Mouse (Mus musculus) intestine, postnatal 0 days (tissue): ENCODE results near the gene Nek1. TPM values are rescaled to one million over a fixed set of nuclear protein-coding genes. Genes with fewer than 3 reads are reported as not detected.
"Not testable (repeated sequence)": the region's sequence is repeated elsewhere in the genome, so short reads cannot be mapped to it uniquely, and the experiment has no call there.

Source experiments
- ATAC-seq: fragments of 200-750 bp; cut with Nextera tagmentation; 2 replicates; pipeline ENCODE4 v1.8.0; 2017; ENCODE audit warnings: mild to moderate bottlenecking, moderate TSS enrichment, moderate library complexity
- H3K27ac ChIP-seq: fragments of 300-500 bp; sonication (generic); 2 replicates; pipeline ENCODE4 v1.5.1; 2014; ENCODE audit warnings: mild to moderate bottlenecking, low read depth, low read length, moderate library complexity
- H3K27me3 ChIP-seq: fragments of 300-500 bp; sonication (generic); replicated peaks from 2 replicates; pipeline ENCODE4 v1.6.1; 2014; ENCODE audit warnings: low read length, mixed read lengths; ENCODE audit not compliant: control insufficient read depth, insufficient read depth
- H3K36me3 ChIP-seq: fragments of 300-500 bp; sonication (generic); 2 replicates; pipeline ENCODE4 v1.6.1; 2014; ENCODE audit warnings: mild to moderate bottlenecking, moderate library complexity; ENCODE audit not compliant: control insufficient read depth, insufficient read depth
- H3K4me1 ChIP-seq: fragments of 300-500 bp; sonication (generic); replicated peaks from 2 replicates; pipeline ENCODE4 v1.6.1; 2014; ENCODE audit warnings: antibody characterized with exemption, low read length, mixed read lengths; ENCODE audit not compliant: control insufficient read depth, insufficient read depth
- H3K4me2 ChIP-seq: fragments of 300-500 bp; sonication (generic); replicated peaks from 2 replicates; pipeline ENCODE4 v1.6.1; 2014; ENCODE audit warnings: low read depth, mild to moderate bottlenecking, moderate library complexity
- H3K4me3 ChIP-seq: fragments of 300-500 bp; sonication (generic); 2 replicates; pipeline ENCODE4 v1.5.1; 2014; ENCODE audit warnings: low read depth, low read length
- H3K9ac ChIP-seq: fragments of 300-500 bp; sonication (generic); 2 replicates; pipeline ENCODE4 v1.6.1; 2014; ENCODE audit warnings: mild to moderate bottlenecking, low read depth, low read length
- H3K9me3 ChIP-seq: fragments of 300-500 bp; sonication (generic); 2 replicates; pipeline ENCODE4 v1.6.1; 2016; ENCODE audit warnings: mixed run types; ENCODE audit not compliant: control insufficient read depth
- CTCF ChIP-seq: sonication (generic); IDR thresholded peaks from 2 replicates; pipeline ENCODE4 v1.5.1; 2016; ENCODE audit warnings: low read depth, mild to moderate bottlenecking, control low read depth, antibody characterized with exemption, moderate library complexity
- WGBS: fragments of 180-500 bp; shearing (Covaris S2); extraction: QIAGEN DNeasy Blood & Tissue Kit; methylation state at CpG from one replicate; pipeline ENCODE4 v1.1.7; 2014; 5-methylcytosine and 5-hydroxymethylcytosine counted together
- polyA plus RNA-seq: library from polyadenylated mRNA; unstranded; fragments of >200 nt; fragmentation: Nextera tagmentation; extraction: Ambion mirVana; gene quantifications from 2 replicates; pipeline ENCODE4 v1.2.1, GENCODE M21; 2015

Gene Nek1
- polyA plus RNA-seq, 1 experiment from 2014 or later, result 5.5 TPM

- TF ChIP-seq CTCF, result no peak
- no peak overlapping the region for H3K27ac ChIP-seq
- WGBS, result 12% methylated on average over 1 of the region's 1 CpGs
- H3K9ac ChIP-seq, result no peak overlapping the region
- H3K27me3 ChIP-seq, result no peaks in the 10 kb centered on the region
- H3K36me3 ChIP-seq, result no peaks in the 10 kb centered on the region
- H3K4me1 ChIP-seq, result no peaks in the 10 kb centered on the region
- H3K4me3 ChIP-seq, result peak overlapping the region; percentile 88; the same call in 1 of the 2 replicates
- ATAC-seq, result no peak
- H3K9me3 ChIP-seq, result no peaks in the 10 kb centered on the region
- H3K4me2 ChIP-seq, result peak overlapping the region; percentile 91
Measured at GRCm38 (mm10) chr8:60981388-60981787, 11.6 kb upstream of the Nek1 start.

- Histone ChIP-seq H3K4me3 (peak within 1 kb of the TSS; percentile 88), H3K27me3 (no peaks in the 10 kb centered on the region), H3K4me1 (no peaks in the 10 kb centered on the region), H3K9me3 (no peaks in the 10 kb centered on the region), H3K4me2 (peak within 1 kb of the TSS; percentile 91), H3K27ac (peak within 1 kb of the TSS; percentile 98), H3K9ac (peak within 1 kb of the TSS; percentile 64), H3K36me3 (no peaks in the 10 kb centered on the region)
- peak; percentile 100 for ATAC-seq
- peak; percentile 38 for TF ChIP-seq CTCF
- under 1% methylated on average over 100 of the region's 101 CpGs for WGBS
Measured at GRCm38 (mm10) chr8:60982701-60983687, 10.0 kb upstream of the Nek1 start, which contains the start of gene Clcn3. Gene Clcn3 (minus strand): TSS chr8:60983300.

DNA sequence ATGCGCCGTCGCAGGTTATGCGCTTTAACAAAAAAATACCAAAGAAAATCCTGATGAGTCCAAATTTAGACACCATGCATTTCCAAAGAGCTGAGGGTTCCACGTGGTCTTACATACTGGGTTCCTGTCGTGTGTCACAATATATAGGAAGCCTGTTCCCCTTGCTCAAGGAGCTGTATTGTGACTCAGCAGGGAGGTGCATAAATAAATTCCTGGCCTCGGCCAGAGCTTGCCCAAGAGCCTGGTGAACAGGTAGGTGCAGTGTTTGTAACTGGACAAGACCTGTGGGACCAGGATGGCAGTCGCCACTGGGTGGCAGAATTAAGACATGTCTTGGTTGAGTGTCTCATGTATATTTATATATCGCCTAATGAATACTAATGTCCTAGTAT, 9.3 kb upstream of the Nek1 start:
- Histone ChIP-seq H3K4me2 (peak overlapping the region; percentile 91), H3K4me3 (peak overlapping the region; percentile 88), H3K36me3 (no peaks in the 10 kb centered on the region), H3K9me3 (no peaks in the 10 kb centered on the region), H3K27ac (peak overlapping the region; percentile 98), H3K9ac (peak overlapping the region; percentile 59), H3K4me1 (no peaks in the 10 kb centered on the region), H3K27me3 (no peaks in the 10 kb centered on the region)
- TF ChIP-seq CTCF, result peak; percentile 70
- peak; percentile 78 for ATAC-seq
- WGBS, result 8% methylated on average over 9 of the region's 9 CpGs

DNA sequence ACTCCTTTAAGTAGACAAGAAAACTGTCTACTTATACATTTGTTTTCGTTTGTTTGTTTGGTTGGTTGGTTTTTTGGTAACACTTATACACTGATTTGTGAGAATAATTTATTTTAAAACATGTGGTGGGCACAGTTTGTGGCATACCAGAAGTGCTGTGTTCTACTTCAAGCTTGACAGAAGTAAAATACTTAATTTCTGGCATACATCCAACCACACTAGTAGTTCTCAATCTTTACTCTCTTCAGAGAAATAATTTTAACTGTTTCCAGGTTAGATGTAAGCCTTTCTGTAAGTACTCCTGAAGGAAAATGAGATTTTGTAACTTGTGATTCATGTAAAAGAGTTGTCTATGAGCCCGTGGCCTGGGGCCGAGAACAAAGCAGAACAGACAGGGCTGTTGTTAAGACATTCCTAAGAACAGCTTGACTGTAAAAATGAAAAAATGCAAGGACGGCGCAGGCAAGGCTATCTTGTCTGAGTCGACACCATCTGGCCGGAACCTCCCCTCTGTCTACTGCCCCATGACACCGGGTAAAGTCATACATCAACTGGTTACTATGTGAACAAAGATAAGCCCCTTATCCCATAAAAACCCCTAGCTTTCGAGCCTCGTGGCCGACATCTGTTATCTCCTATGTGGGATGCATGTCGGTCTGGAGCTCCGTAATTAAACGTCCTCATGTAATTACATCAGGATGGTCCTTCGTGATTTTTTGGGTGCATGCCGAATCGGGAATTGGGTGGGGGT, 8.6 kb upstream of the Nek1 start:
- not testable (repeated sequence) for ATAC-seq
- 90% methylated on average over 17 of the region's 17 CpGs for WGBS

DNA sequence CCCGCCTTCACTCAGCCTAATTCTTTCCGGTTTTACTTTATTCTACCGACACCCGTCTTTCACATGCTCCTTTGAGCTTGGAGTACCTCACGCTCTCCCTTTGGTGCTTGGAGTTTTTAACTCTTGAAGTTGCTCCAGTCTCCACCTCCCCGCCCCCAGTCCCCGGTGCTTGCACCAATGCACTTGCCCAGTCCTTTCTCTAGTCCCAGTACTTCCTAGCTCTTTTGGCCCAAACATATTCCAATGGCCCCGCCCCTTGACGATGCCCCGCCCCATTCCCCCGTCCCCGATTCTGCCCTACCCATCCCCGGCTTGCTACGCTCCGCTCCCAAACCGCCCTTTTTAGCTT, 460 bp upstream of the Nek1 start:
- Histone ChIP-seq H3K4me1 (0 out of 2 replicates have a peak, but pooled peaks cover 2% of the 10 kb centered on the region), H3K27me3 (no peaks in the 10 kb centered on the region), H3K9ac (peak overlapping the region; percentile 74), H3K27ac (peak overlapping the region; percentile 88), H3K4me2 (peak overlapping the region; percentile 81), H3K9me3 (no peaks in the 10 kb centered on the region), H3K36me3 (no peaks in the 10 kb centered on the region), H3K4me3 (peak overlapping the region; percentile 85)
- WGBS, result under 1% methylated on average over 16 of the region's 16 CpGs
- TF ChIP-seq CTCF, result no peak
- ATAC-seq, result peak; percentile 81

More for the DNA sequence above, 8.6 kb upstream of the Nek1 start:
- not testable (repeated sequence) for H3K9ac ChIP-seq, H3K9me3 ChIP-seq, H3K36me3 ChIP-seq, H3K27ac ChIP-seq, H3K4me1 ChIP-seq, H3K4me3 ChIP-seq, H3K27me3 ChIP-seq
- peak overlapping the region; percentile 91; the same call in 1 of the 2 replicates for H3K4me2 ChIP-seq

GRCm38 (mm10) chr8:60993639-60993986, 618 bp downstream of the Nek1 start:
- peak overlapping the region; percentile 85 for H3K4me3 ChIP-seq
- ATAC-seq, result peak; percentile 34
- H3K9me3 ChIP-seq, result no peaks in the 10 kb centered on the region
- H3K36me3 ChIP-seq, result no peaks in the 10 kb centered on the region
- no peak; the same call in 1 of the 2 replicates for TF ChIP-seq CTCF
- H3K4me2 ChIP-seq, result peak overlapping the region; percentile 81
- H3K4me1 ChIP-seq, result 0 out of 2 replicates have a peak, but pooled peaks cover 2% of the 10 kb centered on the region
- H3K27ac ChIP-seq, result peak overlapping the region; percentile 88
- H3K9ac ChIP-seq, result peak overlapping the region; percentile 74
- WGBS, result 2% methylated on average over 12 of the region's 12 CpGs
- H3K27me3 ChIP-seq, result no peaks in the 10 kb centered on the region
